Mouse (Mus musculus) CH12F3 (cell line): ENCODE data around the gene Wnt7b.

Experiments used
- in situ Hi-C: fragments of 300-500 bp; cut with MboI; formaldehyde crosslinking; loops from 2 replicates; pipeline ENCODE4 v1.14.3; 2020; ENCODE audit warnings: low sequenced_read_pairs

The Wnt7b gene

GRCm38 (mm10) chr15:85602733-85603132, 20.5 kb upstream of the Wnt7b start:
- in situ Hi-C loops: loop anchor here (25.0 kb wide), 1 partner anchor 260 kb away; the partner anchor contains the start of gene Gtse1

GRCm38 (mm10) chr15:85602021-85602420, 19.7 kb upstream of the Wnt7b start:
- in situ Hi-C loops: loop anchor here (25.0 kb wide), 1 partner anchor 260 kb away; the partner anchor contains the start of gene Gtse1

GRCm38 (mm10) chr15:85601202-85601601, 18.9 kb upstream of the Wnt7b start:
- in situ Hi-C loops: loop anchor here (25.0 kb wide), 1 partner anchor 261 kb away; the partner anchor contains the start of gene Gtse1

- in situ Hi-C loops: loop anchor here (25.0 kb wide), 1 partner anchor 262 kb away; the partner anchor contains the start of gene Gtse1
Observed at GRCm38 (mm10) chr15:85600696-85601094, 18.4 kb upstream of the Wnt7b start.

GRCm38 (mm10) chr15:85599887-85600695, 17.8 kb upstream of the Wnt7b start:
- in situ Hi-C loops: loop anchor here (25.0 kb wide), 1 partner anchor 262 kb away; the partner anchor contains the start of gene Gtse1

GRCm38 (mm10) chr15:85598984-85599886, 17.0 kb upstream of the Wnt7b start:
- in situ Hi-C loops: no loop called here

GRCm38 (mm10) chr15:85598443-85598842, 16.2 kb upstream of the Wnt7b start:
- in situ Hi-C loops: no loop called here

- in situ Hi-C loops: no loop called here
Observed at GRCm38 (mm10) chr15:85597403-85597802, 15.1 kb upstream of the Wnt7b start.

GRCm38 (mm10) chr15:85592674-85593073, 10.4 kb upstream of the Wnt7b start:
- in situ Hi-C loops: no loop called here

GRCm38 (mm10) chr15:85590831-85591230, 8.6 kb upstream of the Wnt7b start:
- in situ Hi-C loops: no loop called here

GRCm38 (mm10) chr15:85583504-85583903, 1.2 kb upstream of the Wnt7b start:
- in situ Hi-C loops: loop anchor here (10.0 kb wide), 3 partner anchors 99 to 429 kb away; no protein-coding TSS in a partner anchor

- in situ Hi-C loops: loop anchor here (10.0 kb wide), 3 partner anchors 98 to 428 kb away; no protein-coding TSS in a partner anchor
Observed at GRCm38 (mm10) chr15:85583024-85583423, 751 bp upstream of the Wnt7b start.

GRCm38 (mm10) chr15:85581563-85582064, 659 bp downstream of the Wnt7b start:
- in situ Hi-C loops: loop anchor here (10.0 kb wide), 3 partner anchors 97 to 427 kb away; no protein-coding TSS in a partner anchor

GRCm38 (mm10) chr15:85580934-85581562, 1.2 kb downstream of the Wnt7b start:
- in situ Hi-C loops: loop anchor here (10.0 kb wide), 3 partner anchors 96 to 426 kb away; no protein-coding TSS in a partner anchor

- in situ Hi-C loops: loop anchor here (10.0 kb wide), 3 partner anchors 96 to 426 kb away; no protein-coding TSS in a partner anchor
Observed at GRCm38 (mm10) chr15:85580483-85580882, 1.8 kb downstream of the Wnt7b start.

- in situ Hi-C loops: no loop called here
Observed at GRCm38 (mm10) chr15:85577583-85578460, 4.5 kb downstream of the Wnt7b start.

- in situ Hi-C loops: no loop called here
Observed at GRCm38 (mm10) chr15:85576511-85577440, 5.5 kb downstream of the Wnt7b start.

- in situ Hi-C loops: no loop called here
Observed at GRCm38 (mm10) chr15:85576110-85576509, 6.2 kb downstream of the Wnt7b start.
